Mouse (Mus musculus) liver, embryonic 14.5 days (tissue): ENCODE data around the gene Cacng7.

Experiments
- CTCF ChIP-seq: IDR thresholded peaks from 2 replicates; pipeline ENCODE4 v1.5.1; 2016; ENCODE audit warnings: antibody characterized with exemption, low read depth, control low read depth
- EP300 ChIP-seq: IDR thresholded peaks from 2 replicates; pipeline ENCODE4 v1.6.1; 2016; ENCODE audit warnings: antibody characterized with exemption, low read depth

DNA sequence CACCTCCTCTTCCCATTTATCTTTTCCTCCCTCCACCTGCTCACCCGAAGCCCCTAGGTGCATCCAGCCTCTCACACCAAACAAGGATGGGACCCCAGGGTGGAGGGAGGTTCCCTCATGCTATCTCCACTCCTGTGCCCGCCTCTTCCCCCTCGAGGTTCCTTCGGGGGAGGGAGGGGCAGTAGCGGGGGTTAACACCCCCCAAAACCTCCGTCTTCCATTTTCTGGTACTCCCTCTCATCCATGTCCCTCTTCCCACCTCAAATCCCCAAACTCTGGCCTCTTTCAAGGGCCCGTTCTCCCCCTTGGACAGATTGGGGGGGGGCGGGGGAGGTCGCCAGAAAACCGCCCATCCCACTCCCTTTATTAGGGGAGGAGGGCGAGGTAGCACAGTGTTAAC, 34.8 kb downstream of the Cacng7 start:
- TF ChIP-seq CTCF: no peak
- TF ChIP-seq EP300: no peak
